ENCODE assay signal across 9 mouse cellular contexts in the genomic region with DNA sequence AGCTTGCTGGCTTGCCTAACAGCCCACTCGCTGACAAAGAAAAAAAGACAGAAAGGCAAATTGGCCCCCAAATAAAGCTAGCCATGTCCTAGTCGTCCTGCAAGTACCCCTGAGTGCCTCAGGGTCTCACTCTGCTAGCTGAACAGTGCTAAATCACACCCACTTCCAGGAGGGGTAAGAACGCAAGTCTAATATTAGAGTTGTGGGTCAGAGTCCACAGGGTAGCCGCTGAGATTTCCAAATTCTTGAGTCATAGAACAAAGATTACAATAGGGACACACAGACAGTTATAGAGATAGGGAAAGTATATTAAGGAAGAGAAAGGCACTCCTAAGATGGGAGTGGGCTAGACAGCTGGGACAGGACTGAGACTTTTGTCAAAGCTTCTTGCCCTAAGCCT. TPM values are rescaled to one million over a fixed set of nuclear protein-coding genes. Genes with fewer than 3 reads are reported as not detected.
A peak's percentile ranks its signal among the peaks of the same experiment; 100 is the strongest.
DNase-seq lines count a peak whose midpoint lies in the region; ATAC-seq and TF ChIP-seq lines count a peak whose summit lies in the region.
"Had no signal": no experiment of that assay in that cellular context is flagged by ENCODE, and none has a peak within 500 bp of the region (broad histone marks: within the 10 kb centered on the region; RNA-seq: fewer than 3 reads in every experiment).

No protein-coding gene starts in this region.

- DNase-seq in lung, embryonic 14.5 days: no peak
- DNase-seq in lung, postnatal 4 days: no peak
- no peak for DNase-seq in kidney, postnatal 0 days (ENCODE audit: low spot score)
- no peak for DNase-seq in layer of hippocampus, postnatal 25 days (ENCODE audit: extremely low spot score in 1 of 2, low spot score in 1 of 2)
- DNase-seq in layer of hippocampus, adult 18-20 months (ENCODE audit: low spot score in 2 of 2): no peak
- DNase-seq: spleen, adult 18-20 months had no signal

- ATAC-seq in lung, embryonic 14.5 days (ENCODE audit: insufficient read depth): peak; percentile 12; the same call in 1 of the 2 replicates
- no peak for ATAC-seq in forebrain, embryonic 13.5 days
- no peak for ATAC-seq in kidney, postnatal 0 days (replicated peaks; ENCODE audit: low FRiP score, low read depth)
- ATAC-seq in stomach, embryonic 14.5 days (ENCODE audit: insufficient number of reproducible peaks, insufficient read depth, low FRiP score, low read depth): no peak

- H3K27me3 ChIP-seq in lung, embryonic 14.5 days (ENCODE audit: insufficient read depth, low read length): no peaks in the 10 kb centered on the region
- no peaks in the 10 kb centered on the region for H3K27me3 ChIP-seq in forebrain, embryonic 13.5 days
- H3K27me3 ChIP-seq in kidney, postnatal 0 days (ENCODE audit: insufficient read depth, low read length): no peaks in the 10 kb centered on the region
- no peaks in the 10 kb centered on the region for H3K27me3 ChIP-seq in stomach, embryonic 14.5 days (ENCODE audit: control insufficient read depth, insufficient read depth, low read length)

- H3K4me1 ChIP-seq in lung, embryonic 14.5 days (ENCODE audit: insufficient read depth): peaks cover 24% of the 10 kb centered on the region
- peaks cover 64% of the 10 kb centered on the region for H3K4me1 ChIP-seq in forebrain, embryonic 13.5 days
- peaks cover 29% of the 10 kb centered on the region for H3K4me1 ChIP-seq in kidney, postnatal 0 days (replicated peaks; ENCODE audit: insufficient read depth, low read length)
- H3K4me1 ChIP-seq in stomach, embryonic 14.5 days (ENCODE audit: control insufficient read depth, insufficient read depth, low read length): peaks cover 47% of the 10 kb centered on the region

- H3K9ac ChIP-seq in lung, embryonic 14.5 days: no peak overlapping the region
- H3K9ac ChIP-seq in forebrain, embryonic 13.5 days: peak overlapping the region; percentile 30; the same call in 1 of the 2 replicates
- H3K9ac ChIP-seq in kidney, postnatal 0 days (ENCODE audit: low read depth, low read length): no peak overlapping the region
- no peak overlapping the region for H3K9ac ChIP-seq in stomach, embryonic 14.5 days (replicated peaks; ENCODE audit: low read depth, low read length)

- no peak overlapping the region for H3K4me3 ChIP-seq in lung, embryonic 14.5 days (ENCODE audit: low read depth, low read length)
- no peak overlapping the region for H3K4me3 ChIP-seq in forebrain, embryonic 13.5 days
- no peak overlapping the region for H3K4me3 ChIP-seq in kidney, postnatal 0 days (replicated peaks; ENCODE audit: low read depth, low read length)
- H3K4me3 ChIP-seq in stomach, embryonic 14.5 days (ENCODE audit: low read depth, low read length): no peak overlapping the region
- H3K4me3 ChIP-seq: erythroblast, embryonic 14.5 days had no signal

- peaks cover 3% of the 10 kb centered on the region; the same call in 1 of the 2 replicates for H3K36me3 ChIP-seq in lung, embryonic 14.5 days (ENCODE audit: insufficient read depth)
- no peaks in the 10 kb centered on the region for H3K36me3 ChIP-seq in forebrain, embryonic 13.5 days (ENCODE audit: poor library complexity, severe bottlenecking)
- H3K36me3 ChIP-seq in kidney, postnatal 0 days (ENCODE audit: insufficient read depth, low read length): no peaks in the 10 kb centered on the region
- peaks cover 15% of the 10 kb centered on the region for H3K36me3 ChIP-seq in stomach, embryonic 14.5 days (ENCODE audit: control insufficient read depth, insufficient read depth, low read length)

- no peaks in the 10 kb centered on the region for H3K9me3 ChIP-seq in lung, embryonic 14.5 days (ENCODE audit: low read depth, low read length)
- H3K9me3 ChIP-seq in forebrain, embryonic 13.5 days (replicated peaks): no peaks in the 10 kb centered on the region
- no peaks in the 10 kb centered on the region for H3K9me3 ChIP-seq in kidney, postnatal 0 days (replicated peaks; ENCODE audit: low read length)
- no peaks in the 10 kb centered on the region for H3K9me3 ChIP-seq in stomach, embryonic 14.5 days (ENCODE audit: control insufficient read depth, low read depth, low read length)

- H3K27ac ChIP-seq in lung, embryonic 14.5 days (ENCODE audit: low read depth): peak overlapping the region; percentile 55
- H3K27ac ChIP-seq in forebrain, embryonic 13.5 days: peak overlapping the region; percentile 66
- H3K27ac ChIP-seq in kidney, postnatal 0 days: peak overlapping the region; percentile 73
- peak overlapping the region; percentile 83 for H3K27ac ChIP-seq in stomach, embryonic 14.5 days (ENCODE audit: low read length)

- TF ChIP-seq CTCF in lung, embryonic 14.5 days (IDR thresholded peaks at IDR 0.05; ENCODE audit: low read depth): no peak
- TF ChIP-seq CTCF in kidney, postnatal 0 days (IDR thresholded peaks at IDR 0.05; ENCODE audit: low read depth): no peak

- peak overlapping the region; percentile 16; the same call in 1 of the 2 replicates for H3K4me2 ChIP-seq in lung, embryonic 14.5 days
- H3K4me2 ChIP-seq in forebrain, embryonic 13.5 days: no peak overlapping the region
- H3K4me2 ChIP-seq in kidney, postnatal 0 days (ENCODE audit: low read length): no peak overlapping the region
- no peak overlapping the region for H3K4me2 ChIP-seq in stomach, embryonic 14.5 days (replicated peaks; ENCODE audit: low read depth, low read length)

- 39% methylated on average over 4 of the region's 4 CpGs for WGBS in lung, embryonic 14.5 days
- 33% methylated on average over 4 of the region's 4 CpGs for WGBS in forebrain, embryonic 13.5 days
- 46% methylated on average over 4 of the region's 4 CpGs for WGBS in kidney, postnatal 0 days
- 43% methylated on average over 4 of the region's 4 CpGs for WGBS in stomach, embryonic 14.5 days

RNA-seq across cellular contexts. Expression of a gene that starts 51.5 kb away (rescaled TPM):
- polyA plus RNA-seq in lung, embryonic 14.5 days (2014; fragmentation: Nextera tagmentation; extraction: Ambion mirVana): 11.5 and 13.5 TPM in 2 replicates
- polyA plus RNA-seq in forebrain, embryonic 13.5 days (2015; fragmentation: Nextera tagmentation; extraction: Ambion mirVana): 6.4 and 7.6 TPM in 2 replicates
- polyA plus RNA-seq in kidney, postnatal 0 days (2015; fragmentation: Nextera tagmentation; extraction: Ambion mirVana): 6.1 and 8.3 TPM in 2 replicates
- polyA plus RNA-seq in stomach, embryonic 14.5 days (2014; fragmentation: Nextera tagmentation; extraction: Ambion mirVana): 49.3 and 51.7 TPM in 2 replicates
- 10 to 100 TPM; 28.0 to 30.5 TPM for total RNA-seq in layer of hippocampus, postnatal 25 days (2021)
- total RNA-seq in layer of hippocampus, adult 18-20 months (2021): 10 to 100 TPM; 24.5 to 25.3 TPM
